Mouse (Mus musculus): ENCODE measurements around the gene Yap1. TPM values are rescaled to one million over a fixed set of nuclear protein-coding genes. Genes with fewer than 3 reads are reported as not detected.

Yap1 gene
- polyA plus RNA-seq, 1 experiment, result 46.6 TPM

- Histone ChIP-seq H3K36me3 (ENCODE audit: control insufficient read depth, insufficient read depth, low read length) (peaks cover 39% of the 10 kb centered on the region), H3K27ac (ENCODE audit: insufficient read depth, low read depth, low read length) (no peak overlapping the region), H3K4me3 (ENCODE audit: low read depth, low read length) (no peak overlapping the region), H3K27me3 (ENCODE audit: control insufficient read depth, insufficient read depth, low read length) (no peaks in the 10 kb centered on the region), H3K4me1 (ENCODE audit: control insufficient read depth, insufficient read depth, insufficient read length, low read length) (no peaks in the 10 kb centered on the region)
- TF ChIP-seq POLR2A (IDR thresholded peaks at IDR 0.05; ENCODE audit: low read depth, low read length) (no peak), CTCF (IDR thresholded peaks at IDR 0.05; ENCODE audit: extremely low read depth, insufficient read length, insufficient replicate concordance, low read depth, low read length) (no peak)
- WGBS, result 74% methylated on average over 7 of the region's 7 CpGs
Measured at GRCm38 (mm10) chr9:7950211-7950644, 54.2 kb downstream of the Yap1 start.

GRCm38 (mm10) chr9:7947946-7948345 lies 56.5 kb downstream of the Yap1 start:
- no peak overlapping the region for H3K4me3 ChIP-seq (ENCODE audit: low read depth, low read length)
- TF ChIP-seq CTCF (IDR thresholded peaks at IDR 0.05; ENCODE audit: extremely low read depth, insufficient read length, insufficient replicate concordance, low read depth, low read length) (no peak), POLR2A (IDR thresholded peaks at IDR 0.05; ENCODE audit: low read depth, low read length) (no peak)
- peaks cover 36% of the 10 kb centered on the region for H3K36me3 ChIP-seq (ENCODE audit: control insufficient read depth, insufficient read depth, low read length)
- 94% methylated on average over 4 of the region's 4 CpGs for WGBS
- no peaks in the 10 kb centered on the region for H3K27me3 ChIP-seq (ENCODE audit: control insufficient read depth, insufficient read depth, low read length)
- no peaks in the 10 kb centered on the region for H3K4me1 ChIP-seq (ENCODE audit: control insufficient read depth, insufficient read depth, insufficient read length, low read length)
- no peak overlapping the region for H3K27ac ChIP-seq (ENCODE audit: insufficient read depth, low read depth, low read length)

GRCm38 (mm10) chr9:7943796-7944462 lies 60.5 kb downstream of the Yap1 start:
- WGBS, result 86% methylated on average over 7 of the region's 7 CpGs
- no peak for TF ChIP-seq CTCF (IDR thresholded peaks at IDR 0.05; ENCODE audit: extremely low read depth, insufficient read length, insufficient replicate concordance, low read depth, low read length)
- no peak for TF ChIP-seq POLR2A (IDR thresholded peaks at IDR 0.05; ENCODE audit: low read depth, low read length)
- H3K27me3 ChIP-seq (ENCODE audit: control insufficient read depth, insufficient read depth, low read length), result no peaks in the 10 kb centered on the region
- H3K4me1 ChIP-seq (ENCODE audit: control insufficient read depth, insufficient read depth, insufficient read length, low read length), result no peaks in the 10 kb centered on the region
- peaks cover 22% of the 10 kb centered on the region for H3K36me3 ChIP-seq (ENCODE audit: control insufficient read depth, insufficient read depth, low read length)
- H3K27ac ChIP-seq (ENCODE audit: insufficient read depth, low read depth, low read length), result no peak overlapping the region
- H3K4me3 ChIP-seq (ENCODE audit: low read depth, low read length), result no peak overlapping the region

- Histone ChIP-seq H3K27ac (ENCODE audit: insufficient read depth, low read depth, low read length) (no peak overlapping the region), H3K4me1 (ENCODE audit: control insufficient read depth, insufficient read depth, insufficient read length, low read length) (no peaks in the 10 kb centered on the region), H3K4me3 (ENCODE audit: low read depth, low read length) (no peak overlapping the region), H3K27me3 (ENCODE audit: control insufficient read depth, insufficient read depth, low read length) (no peaks in the 10 kb centered on the region), H3K36me3 (ENCODE audit: control insufficient read depth, insufficient read depth, low read length) (peaks cover 20% of the 10 kb centered on the region)
- WGBS, result 95% methylated on average over 8 of the region's 8 CpGs
- TF ChIP-seq CTCF (IDR thresholded peaks at IDR 0.05; ENCODE audit: extremely low read depth, insufficient read length, insufficient replicate concordance, low read depth, low read length) (no peak), POLR2A (IDR thresholded peaks at IDR 0.05; ENCODE audit: low read depth, low read length) (no peak)
Measured at GRCm38 (mm10) chr9:7942701-7943100, 61.7 kb downstream of the Yap1 start.

- H3K27ac ChIP-seq (ENCODE audit: insufficient read depth, low read depth, low read length), result no peak overlapping the region
- H3K27me3 ChIP-seq (ENCODE audit: control insufficient read depth, insufficient read depth, low read length), result no peaks in the 10 kb centered on the region
- no peaks in the 10 kb centered on the region for H3K4me1 ChIP-seq (ENCODE audit: control insufficient read depth, insufficient read depth, insufficient read length, low read length)
- H3K36me3 ChIP-seq (ENCODE audit: control insufficient read depth, insufficient read depth, low read length), result peaks cover 28% of the 10 kb centered on the region
- 92% methylated on average over 4 of the region's 4 CpGs for whole genome bisulfite sequencing
- no peak overlapping the region for H3K4me3 ChIP-seq (ENCODE audit: low read depth, low read length)
- TF ChIP-seq POLR2A (IDR thresholded peaks at IDR 0.05; ENCODE audit: low read depth, low read length) (no peak), CTCF (IDR thresholded peaks at IDR 0.05; ENCODE audit: extremely low read depth, insufficient read length, insufficient replicate concordance, low read depth, low read length) (no peak)
Measured at GRCm38 (mm10) chr9:7940075-7940474, 64.3 kb downstream of the Yap1 start.

- no peak overlapping the region for H3K27ac ChIP-seq (ENCODE audit: insufficient read depth, low read depth, low read length)
- H3K4me1 ChIP-seq (ENCODE audit: control insufficient read depth, insufficient read depth, insufficient read length, low read length), result no peaks in the 10 kb centered on the region
- no peaks in the 10 kb centered on the region for H3K27me3 ChIP-seq (ENCODE audit: control insufficient read depth, insufficient read depth, low read length)
- peaks cover 49% of the 10 kb centered on the region for H3K36me3 ChIP-seq (ENCODE audit: control insufficient read depth, insufficient read depth, low read length)
- TF ChIP-seq POLR2A (IDR thresholded peaks at IDR 0.05; ENCODE audit: low read depth, low read length) (no peak), CTCF (IDR thresholded peaks at IDR 0.05; ENCODE audit: extremely low read depth, insufficient read length, insufficient replicate concordance, low read depth, low read length) (no peak)
- 95% methylated on average over 10 of the region's 10 CpGs for whole genome bisulfite sequencing
- no peak overlapping the region for H3K4me3 ChIP-seq (ENCODE audit: low read depth, low read length)
Measured at GRCm38 (mm10) chr9:7934419-7934818, 70.0 kb downstream of the Yap1 start.

- TF ChIP-seq POLR2A (IDR thresholded peaks at IDR 0.05; ENCODE audit: low read depth, low read length), result no peak
- H3K27me3 ChIP-seq (ENCODE audit: control insufficient read depth, insufficient read depth, low read length), result no peaks in the 10 kb centered on the region
- 57% methylated on average over 6 of the region's 6 CpGs for WGBS
Measured at GRCm38 (mm10) chr9:7929552-7929951, 74.8 kb downstream of the Yap1 start.

More at GRCm38 (mm10) chr9:7929552-7929951, 74.8 kb downstream of the Yap1 start:
- H3K4me3 ChIP-seq (ENCODE audit: low read depth, low read length), result no peak overlapping the region
- H3K27ac ChIP-seq (ENCODE audit: insufficient read depth, low read depth, low read length), result no peak overlapping the region
- H3K4me1 ChIP-seq (ENCODE audit: control insufficient read depth, insufficient read depth, insufficient read length, low read length), result no peaks in the 10 kb centered on the region
- H3K36me3 ChIP-seq (ENCODE audit: control insufficient read depth, insufficient read depth, low read length), result peaks cover 22% of the 10 kb centered on the region

Measured in small intestine, adult 2 months (tissue).